8 mouse cellular contexts compared by ENCODE assay signal in genomic region chr11:68385021-68385821, GRCm38 (mm10). TPM values are rescaled to one million over a fixed set of nuclear protein-coding genes. Genes with fewer than 3 reads are reported as not detected.
A peak's percentile ranks its signal among the peaks of the same experiment; 100 is the strongest.
DNase-seq lines count a peak whose midpoint lies in the region; ATAC-seq and TF ChIP-seq lines count a peak whose summit lies in the region.

No protein-coding gene starts in this region.

- no peak for TF ChIP-seq CTCF in left cerebral cortex, adult 2 months (IDR thresholded peaks at IDR 0.05)
- no peak for TF ChIP-seq CTCF in liver, embryonic 14.5 days (IDR thresholded peaks at IDR 0.05; ENCODE audit: low read depth)

- peak overlapping the region; percentile 93 for H3K4me2 ChIP-seq in embryonic facial prominence, embryonic 14.5 days (ENCODE audit: low read depth, low read length)
- H3K4me2 ChIP-seq in hindbrain, embryonic 13.5 days = peak overlapping the region; percentile 92
- peak overlapping the region; percentile 53; the same call in 1 of the 2 replicates for H3K4me2 ChIP-seq in liver, embryonic 14.5 days (ENCODE audit: low read depth)
- H3K4me2 ChIP-seq in neural tube, embryonic 15.5 days = peak overlapping the region; percentile 99

- TF ChIP-seq EP300 in liver, embryonic 14.5 days (IDR thresholded peaks at IDR 0.05; ENCODE audit: low read depth) = no peak

- peak overlapping the region; percentile 53 for H3K4me3 ChIP-seq in left cerebral cortex, adult 2 months
- H3K4me3 ChIP-seq in embryonic facial prominence, embryonic 14.5 days (ENCODE audit: low read depth, low read length) = peak overlapping the region; percentile 71
- H3K4me3 ChIP-seq in hindbrain, embryonic 13.5 days = peak overlapping the region; percentile 62
- peak overlapping the region in 1 of 2 experiments; percentile 16; a peak in 2 of 4 replicates for H3K4me3 ChIP-seq in liver, embryonic 14.5 days (ENCODE audit: insufficient read depth in 1 of 2, low read depth in 2 of 2, low read length in 2 of 2)
- H3K4me3 ChIP-seq in neural tube, embryonic 15.5 days (replicated peaks) = peak overlapping the region; percentile 59

- no peak overlapping the region for H3K27ac ChIP-seq in left cerebral cortex, adult 2 months
- no peak overlapping the region for H3K27ac ChIP-seq in embryonic facial prominence, embryonic 14.5 days (replicated peaks; ENCODE audit: low read depth, low read length)
- H3K27ac ChIP-seq in hindbrain, embryonic 13.5 days = peak overlapping the region; percentile 87
- H3K27ac ChIP-seq in liver, embryonic 14.5 days = no peak overlapping the region
- peak overlapping the region; percentile 71 for H3K27ac ChIP-seq in neural tube, embryonic 15.5 days (replicated peaks)

- peaks cover 13% of the 10 kb centered on the region for H3K4me1 ChIP-seq in embryonic facial prominence, embryonic 14.5 days (ENCODE audit: control insufficient read depth, insufficient read depth, low read length)
- H3K4me1 ChIP-seq in hindbrain, embryonic 13.5 days (replicated peaks) = peaks cover 61% of the 10 kb centered on the region
- no peaks in the 10 kb centered on the region for H3K4me1 ChIP-seq in liver, embryonic 14.5 days (replicated peaks; ENCODE audit: control insufficient read depth in 2 of 2, insufficient read depth in 2 of 2, low read length in 1 of 2)
- H3K4me1 ChIP-seq in neural tube, embryonic 15.5 days = peaks cover 52% of the 10 kb centered on the region

- no peak for ATAC-seq in embryonic facial prominence, embryonic 14.5 days (ENCODE audit: low read depth)
- ATAC-seq in hindbrain, embryonic 13.5 days (ENCODE audit: low FRiP score) = peak; percentile 23
- no peak for ATAC-seq in liver, embryonic 14.5 days (ENCODE audit: insufficient read depth)
- ATAC-seq in neural tube, embryonic 15.5 days (ENCODE audit: low FRiP score) = peak; percentile 15; the same call in 1 of the 2 replicates
- ATAC-seq in inflammation-experienced regulatory T-cells, adult 6 months = no peak

- DNase-seq in left cerebral cortex, adult 2 months (ENCODE audit: extremely low spot score in 1 of 2, low spot score in 2 of 2) = peak in 1 of 2 experiments; percentile 23
- no peak for DNase-seq in left cerebral cortex, adult 9 months (ENCODE audit: low spot score in 2 of 2)
- peak; percentile 9 for DNase-seq in T-cell, adult 2 months (ENCODE audit: low spot score)
- peak; percentile 56 for DNase-seq in embryonic facial prominence, embryonic 14.5 days (ENCODE audit: low spot score)
- DNase-seq in liver, embryonic 14.5 days (ENCODE audit: low read depth in 3 of 3, low spot score in 3 of 3) = no peak

- WGBS in embryonic facial prominence, embryonic 14.5 days = 0% methylated on average over 55 of the region's 94 CpGs
- WGBS in hindbrain, embryonic 13.5 days = under 1% methylated on average over 94 of the region's 94 CpGs
- WGBS in liver, embryonic 14.5 days (ENCODE audit: insufficient replicate concordance) = 1% methylated on average over 94 of the region's 94 CpGs
- under 1% methylated on average over 94 of the region's 94 CpGs for WGBS in neural tube, embryonic 15.5 days

- H3K36me3 ChIP-seq in embryonic facial prominence, embryonic 14.5 days (ENCODE audit: control insufficient read depth, insufficient read depth, low read length) = no peaks in the 10 kb centered on the region
- H3K36me3 ChIP-seq in hindbrain, embryonic 13.5 days = no peaks in the 10 kb centered on the region
- no peaks in the 10 kb centered on the region for H3K36me3 ChIP-seq in liver, embryonic 14.5 days (replicated peaks; ENCODE audit: control insufficient read depth, insufficient read depth, low read depth)
- H3K36me3 ChIP-seq in neural tube, embryonic 15.5 days = no peaks in the 10 kb centered on the region

- intact Hi-C loops in left cerebral cortex, adult 2 months (cut with DNase I) = no loop called here

- no peaks in the 10 kb centered on the region for H3K9me3 ChIP-seq in embryonic facial prominence, embryonic 14.5 days (ENCODE audit: control insufficient read depth, low read length)
- H3K9me3 ChIP-seq in hindbrain, embryonic 13.5 days = no peaks in the 10 kb centered on the region
- no peaks in the 10 kb centered on the region for H3K9me3 ChIP-seq in liver, embryonic 14.5 days (ENCODE audit: control insufficient read depth, low read length)
- no peaks in the 10 kb centered on the region for H3K9me3 ChIP-seq in neural tube, embryonic 15.5 days (replicated peaks)

- peaks cover 81% of the 10 kb centered on the region for H3K27me3 ChIP-seq in embryonic facial prominence, embryonic 14.5 days (replicated peaks; ENCODE audit: control insufficient read depth, insufficient read depth, low read length)
- H3K27me3 ChIP-seq in hindbrain, embryonic 13.5 days = peaks cover 89% of the 10 kb centered on the region
- H3K27me3 ChIP-seq in liver, embryonic 14.5 days (ENCODE audit: control insufficient read depth, insufficient read depth, low read length) = peaks cover 77% of the 10 kb centered on the region
- H3K27me3 ChIP-seq in neural tube, embryonic 15.5 days (replicated peaks) = peaks cover 39% of the 10 kb centered on the region

- peak overlapping the region; percentile 70 for H3K9ac ChIP-seq in embryonic facial prominence, embryonic 14.5 days (ENCODE audit: low read depth, low read length)
- peak overlapping the region; percentile 82 for H3K9ac ChIP-seq in hindbrain, embryonic 13.5 days
- H3K9ac ChIP-seq in liver, embryonic 14.5 days (replicated peaks) = no peak overlapping the region
- H3K9ac ChIP-seq in neural tube, embryonic 15.5 days (replicated peaks) = peak overlapping the region; percentile 57

RNA-seq across cellular contexts. Expression of gene Ntn1, which starts 15.4 kb away (rescaled TPM):
- total RNA-seq in left cerebral cortex, adult 2 months (2021) = 1 to 10 TPM; 6.0 to 7.4 TPM
- 4.6 and 6.3 TPM in 2 replicates for polyA plus RNA-seq in embryonic facial prominence, embryonic 14.5 days (2014; fragmentation: Nextera tagmentation; extraction: Ambion mirVana)
- 22.3 and 26.4 TPM in 2 replicates for polyA plus RNA-seq in hindbrain, embryonic 13.5 days (2015; fragmentation: Nextera tagmentation; extraction: Ambion mirVana)
- polyA plus RNA-seq in liver, embryonic 14.5 days (2012; rRNA removed) = 0.15 and 0.23 TPM in 2 replicates
- polyA plus RNA-seq in liver, embryonic 14.5 days (2014; fragmentation: Nextera tagmentation; extraction: Ambion mirVana) = 0.06 TPM in 1 of 2 replicates, not detected in the other
- polyA plus RNA-seq in neural tube, embryonic 15.5 days (2015; fragmentation: Nextera tagmentation; extraction: Ambion mirVana) = 25.7 and 28.9 TPM in 2 replicates
- polyA plus RNA-seq in inflammation-experienced regulatory T-cells, adult 6 months (2017; shearing (Covaris generic)) = under 1 TPM; 0.13 to 0.31 (median 0.18) TPM

RNA-seq across cellular contexts. Expression of gene Pik3r5, which starts 46.7 kb away (rescaled TPM):
- total RNA-seq in left cerebral cortex, adult 2 months (2021) = 1 to 10 TPM; 2.6 to 2.9 TPM
- polyA plus RNA-seq in embryonic facial prominence, embryonic 14.5 days (2014; fragmentation: Nextera tagmentation; extraction: Ambion mirVana) = 0.48 and 1.1 TPM in 2 replicates
- polyA plus RNA-seq in hindbrain, embryonic 13.5 days (2015; fragmentation: Nextera tagmentation; extraction: Ambion mirVana) = 0.62 and 0.97 TPM in 2 replicates
- 0.66 and 0.76 TPM in 2 replicates for polyA plus RNA-seq in liver, embryonic 14.5 days (2012; rRNA removed)
- 0.38 and 0.46 TPM in 2 replicates for polyA plus RNA-seq in liver, embryonic 14.5 days (2014; fragmentation: Nextera tagmentation; extraction: Ambion mirVana)
- polyA plus RNA-seq in neural tube, embryonic 15.5 days (2015; fragmentation: Nextera tagmentation; extraction: Ambion mirVana) = 0.72 and 2.0 TPM in 2 replicates
- 10 to 100 TPM; 18.4 to 24.9 (median 20.6) TPM for polyA plus RNA-seq in inflammation-experienced regulatory T-cells, adult 6 months (2017; shearing (Covaris generic))

Comparison
In these comparisons a context has a peak if more than half of its experiments do, and no peak if none do; other contexts are left out.
1. DNase-seq: peak in T-cell, adult 2 months (single experiment) and embryonic facial prominence, embryonic 14.5 days (single experiment); none in left cerebral cortex, adult 9 months (0 of 2) and liver, embryonic 14.5 days (0 of 3).
2. H3K27ac ChIP-seq: peak in hindbrain, embryonic 13.5 days (single experiment) and neural tube, embryonic 15.5 days (single experiment); none in left cerebral cortex, adult 2 months (single experiment), embryonic facial prominence, embryonic 14.5 days (single experiment) and liver, embryonic 14.5 days (single experiment).
3. ATAC-seq: peak in hindbrain, embryonic 13.5 days (single experiment) and neural tube, embryonic 15.5 days (single experiment); none in embryonic facial prominence, embryonic 14.5 days (single experiment), liver, embryonic 14.5 days (single experiment) and inflammation-experienced regulatory T-cells, adult 6 months (single experiment).
4. Peak in every context shown above with its lines, with median percentiles within 50 percentile points of each other: H3K4me2 ChIP-seq.